Mouse (Mus musculus): Measurements from ENCODE around the gene Dnah11.

DNA sequence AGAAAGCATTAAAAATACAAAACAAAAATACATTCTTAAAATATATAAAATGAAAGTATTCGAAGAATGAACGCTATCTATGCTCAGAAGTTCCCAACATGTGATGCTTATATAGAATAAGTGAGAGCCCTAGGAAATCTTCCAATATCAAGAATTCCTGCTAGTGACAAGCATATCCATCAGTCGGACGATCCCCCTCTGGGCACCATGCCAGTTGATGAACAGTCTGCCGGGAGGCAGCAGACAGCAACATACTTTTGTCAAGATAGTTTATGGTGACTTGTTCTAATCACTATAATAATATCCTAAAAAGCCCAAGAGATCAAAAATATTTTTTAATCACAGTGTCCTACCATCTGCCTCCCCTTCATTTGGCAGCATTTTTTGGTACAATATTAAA, 114.7 kb downstream of the Dnah11 start:
- TF ChIP-seq CTCF (IDR thresholded peaks at IDR 0.05 in 2 of 3, conservative IDR thresholded peaks at IDR 0.05 in 1 of 3; ENCODE audit: control insufficient read depth in 1 of 3, insufficient read depth in 1 of 3, low read depth in 2 of 3, low read length in 3 of 3, poor library complexity in 1 of 3, severe bottlenecking in 1 of 3) (no peak), POLR2A (IDR thresholded peaks at IDR 0.05; ENCODE audit: control insufficient read depth in 1 of 2, insufficient read depth in 1 of 2, low read depth in 1 of 2, low read length in 2 of 2, poor library complexity in 1 of 2) (no peak), NELFE (IDR thresholded peaks at IDR 0.05; ENCODE audit: low read depth, low read length) (no peak), USF1 (IDR thresholded peaks at IDR 0.05; ENCODE audit: low read depth, low read length) (no peak), E2F4 (IDR thresholded peaks at IDR 0.05; ENCODE audit: borderline replicate concordance, low read depth, low read length) (no peak), POLR2AphosphoS2 (IDR thresholded peaks at IDR 0.05; ENCODE audit: low read length) (no peak), ELF1 (IDR thresholded peaks at IDR 0.05; ENCODE audit: low read depth, low read length) (no peak), EP300 (IDR thresholded peaks at IDR 0.05; ENCODE audit: low read depth in 1 of 2, low read length in 2 of 2) (no peak), ZNF384 (IDR thresholded peaks at IDR 0.05; ENCODE audit: low read depth, low read length) (no peak), UBTF (IDR thresholded peaks at IDR 0.05; ENCODE audit: borderline replicate concordance, insufficient read depth, low read depth, low read length) (no peak), KAT2A (conservative IDR thresholded peaks at IDR 0.05; ENCODE audit: low read depth, low read length) (no peak), TCF12 (IDR thresholded peaks at IDR 0.05; ENCODE audit: low read depth, low read length) (no peak), MAZ (IDR thresholded peaks at IDR 0.05; ENCODE audit: low read depth, low read length) (no peak), CHD2 (IDR thresholded peaks at IDR 0.05; ENCODE audit: low read length) (no peak)
